Comparison of ENCODE assay signal across 8 mouse cellular contexts in the genomic region with DNA sequence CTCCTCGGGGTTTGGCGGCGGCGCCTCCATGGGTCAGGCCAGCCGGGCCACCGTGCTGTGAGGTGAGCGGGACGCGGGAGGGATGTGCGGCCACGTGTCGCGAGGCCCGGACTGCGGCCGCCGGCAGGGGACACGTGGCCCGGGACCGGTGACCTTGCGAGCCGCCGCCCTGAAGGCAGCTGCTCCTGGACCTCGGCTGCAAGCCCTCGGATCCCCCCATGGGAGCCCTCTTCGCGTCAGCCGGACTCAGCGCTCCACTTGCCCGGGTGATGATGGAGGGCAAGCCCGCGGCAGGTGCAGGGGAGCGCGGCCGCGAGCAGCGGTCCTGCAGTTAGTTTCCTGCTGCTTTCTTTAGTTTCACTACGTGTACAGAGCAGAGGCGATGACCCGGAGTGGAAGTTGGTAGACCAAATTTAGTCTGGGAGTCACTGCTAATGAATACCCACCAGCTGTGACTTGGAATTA. TPM values are rescaled to one million over a fixed set of nuclear protein-coding genes. Genes with fewer than 3 reads are reported as not detected.
DNase-seq lines count a peak whose midpoint lies in the region; ATAC-seq lines count a peak whose summit lies in the region.

No protein-coding gene starts in this region.

- peak overlapping the region; percentile 90 for H3K9ac ChIP-seq in heart, embryonic 14.5 days (ENCODE audit: low read length)

- peaks cover 36% of the 10 kb centered on the region for H3K36me3 ChIP-seq in heart, embryonic 14.5 days (ENCODE audit: control insufficient read depth, insufficient read depth, low read length)
- H3K36me3 ChIP-seq in hindbrain, embryonic 10.5 days: peaks cover 35% of the 10 kb centered on the region
- peaks cover 37% of the 10 kb centered on the region for H3K36me3 ChIP-seq in megakaryocyte, embryonic 14.5 days (replicated peaks; ENCODE audit: low read length)

- peak overlapping the region; percentile 85 for H3K4me2 ChIP-seq in heart, embryonic 14.5 days (ENCODE audit: low read length)

- H3K9me3 ChIP-seq in heart, embryonic 14.5 days (ENCODE audit: control insufficient read depth, low read length): no peaks in the 10 kb centered on the region
- no peaks in the 10 kb centered on the region for H3K9me3 ChIP-seq in hindbrain, embryonic 10.5 days
- H3K9me3 ChIP-seq in megakaryocyte, embryonic 14.5 days: no peaks in the 10 kb centered on the region

- no peaks in the 10 kb centered on the region for H3K27me3 ChIP-seq in heart, embryonic 14.5 days (ENCODE audit: control insufficient read depth, insufficient read depth, low read length)
- H3K27me3 ChIP-seq in hindbrain, embryonic 10.5 days (ENCODE audit: insufficient read depth, poor library complexity, severe bottlenecking): no peaks in the 10 kb centered on the region
- H3K27me3 ChIP-seq in megakaryocyte, embryonic 14.5 days (replicated peaks): peaks cover 6% of the 10 kb centered on the region

- H3K27ac ChIP-seq in heart, embryonic 14.5 days (replicated peaks in 1 of 2; ENCODE audit: control insufficient read depth in 1 of 2, insufficient read depth in 1 of 2, low read depth in 2 of 2, low read length in 2 of 2): peak overlapping the region; percentile 69 to 82
- H3K27ac ChIP-seq in hindbrain, embryonic 10.5 days: peak overlapping the region; percentile 94

- peak overlapping the region; percentile 82 to 83 for H3K4me3 ChIP-seq in heart, embryonic 14.5 days (ENCODE audit: control insufficient read depth in 1 of 2, insufficient read depth in 1 of 2, low read depth in 1 of 2, low read length in 2 of 2)
- H3K4me3 ChIP-seq in hindbrain, embryonic 10.5 days: peak overlapping the region; percentile 63
- peak overlapping the region; percentile 96 for H3K4me3 ChIP-seq in megakaryocyte, embryonic 14.5 days (replicated peaks)

- ATAC-seq in heart, embryonic 14.5 days (ENCODE audit: insufficient number of reproducible peaks, insufficient read depth, low FRiP score, low read depth): peak; percentile 62
- ATAC-seq in CD4-positive, CD25-positive, alpha-beta regulatory T cell, adult 4 months: peak; percentile 45

- DNase-seq in heart, adult 18-20 months: no peak
- DNase-seq in embryo, embryonic 11 days: peak; percentile 71
- peak; percentile 76 for DNase-seq in hindbrain, embryonic 10.5 days (ENCODE audit: low spot score)
- peak; percentile 70 for DNase-seq in testis, postnatal 14 days (ENCODE audit: low spot score)
- DNase-seq in c-Kit-positive CD71-positive TER-119-positive erythroid progenitor cells, embryonic 14.5 days (ENCODE audit: low spot score): no peak

- peaks cover 2 to 10% of the 10 kb centered on the region in 2 experiments; a peak in 1 of 4 replicates for H3K4me1 ChIP-seq in heart, embryonic 14.5 days (ENCODE audit: control insufficient read depth in 2 of 2, insufficient read depth in 2 of 2, low read length in 2 of 2)
- H3K4me1 ChIP-seq in hindbrain, embryonic 10.5 days (replicated peaks): peaks cover 20% of the 10 kb centered on the region
- H3K4me1 ChIP-seq in megakaryocyte, embryonic 14.5 days: peaks cover 47% of the 10 kb centered on the region

- WGBS in heart, embryonic 14.5 days: 0% methylated on average over 40 of the region's 40 CpGs
- WGBS in hindbrain, embryonic 10.5 days: under 1% methylated on average over 40 of the region's 40 CpGs

RNA-seq across cellular contexts. Expression of a gene that starts 0.5 kb away (rescaled TPM):
- 122 and 127 TPM in 2 replicates for polyA plus RNA-seq in heart, embryonic 14.5 days (2014; fragmentation: Nextera tagmentation; extraction: Ambion mirVana)
- total RNA-seq in heart, adult 18-20 months (2021): 10 to 100 TPM; 61.5 to 71.5 TPM
- polyA plus RNA-seq in CD4-positive, CD25-positive, alpha-beta regulatory T cell, adult 4 months (2017; shearing (Covaris generic)): 10 to 100 TPM; 16.6 to 23.3 TPM
- 274 and 286 TPM in 2 replicates for polyA plus RNA-seq in hindbrain, embryonic 10.5 days (2016; fragmentation: Nextera tagmentation; extraction: Ambion mirVana)
- polyA plus RNA-seq in megakaryocyte, embryonic 14.5 days (2012; ENCODE audit: insufficient read depth, low replicate concordance): 22.6 and 40.7 TPM in 2 replicates

Comparison
In these comparisons a context has a peak if more than half of its experiments do, and no peak if none do; other contexts are left out.
1. DNase-seq: peak in embryo, embryonic 11 days (single experiment), hindbrain, embryonic 10.5 days (single experiment) and testis, postnatal 14 days (single experiment); none in heart, adult 18-20 months (0 of 2) and c-Kit-positive CD71-positive TER-119-positive erythroid progenitor cells, embryonic 14.5 days (single experiment).
2. Peak in every context shown above with its lines, with median percentiles within 50 percentile points of each other: H3K4me3 ChIP-seq.